Mouse (Mus musculus) cerebellum, adult 9-11 months (tissue): ENCODE measurements around the gene Maz.

Experiments
- DNase-seq: peaks from one replicate; pipeline ENCODE4 v3.0.0; 2022

Maz gene

GRCm38 (mm10) chr7:127004122-127004875 is 22.5 kb downstream of the Maz start:
- no peak for DNase-seq

GRCm38 (mm10) chr7:127003620-127004019 is 23.2 kb downstream of the Maz start:
- no peak for DNase-seq

DNA sequence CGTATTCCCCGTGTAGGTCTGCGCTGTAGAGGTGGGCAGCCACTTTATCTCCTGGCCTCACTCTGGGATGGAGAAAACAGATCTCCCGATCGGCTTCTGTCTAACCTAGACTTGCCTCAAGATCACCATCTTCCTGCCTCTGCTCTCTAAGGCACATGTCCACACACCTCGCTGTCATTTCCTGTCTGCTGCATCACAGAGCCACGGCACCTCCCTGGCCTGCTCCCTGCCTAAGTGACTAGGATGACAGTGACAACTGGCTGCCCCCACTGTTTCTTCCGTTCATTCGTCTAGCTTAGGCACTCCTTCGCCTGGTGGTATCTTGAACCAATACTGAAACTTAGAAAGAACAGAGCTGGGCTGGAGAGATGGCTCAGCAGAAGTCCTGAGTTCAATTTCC is 27.3 kb downstream of the Maz start:
- DNase-seq, result no peak

DNA sequence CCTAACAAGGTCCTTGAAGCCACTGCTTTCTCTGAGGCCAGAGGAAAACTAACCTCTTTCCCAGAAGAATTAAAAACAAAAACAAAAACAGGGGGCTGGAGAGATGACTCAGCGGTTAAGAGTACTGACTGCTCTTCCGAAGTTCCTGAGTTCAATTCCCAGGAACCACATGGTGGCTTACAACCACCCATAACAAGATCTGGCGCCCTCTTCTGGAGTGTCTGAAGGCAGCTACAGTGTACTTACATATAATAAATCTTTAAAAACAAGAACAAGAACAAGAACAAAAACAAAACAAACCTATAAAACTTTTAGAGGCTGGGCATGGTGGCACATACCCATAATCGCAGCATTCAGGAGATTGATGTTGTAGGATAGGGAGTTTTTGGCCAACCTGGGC is 30.4 kb downstream of the Maz start:
- no peak for DNase-seq

DNA sequence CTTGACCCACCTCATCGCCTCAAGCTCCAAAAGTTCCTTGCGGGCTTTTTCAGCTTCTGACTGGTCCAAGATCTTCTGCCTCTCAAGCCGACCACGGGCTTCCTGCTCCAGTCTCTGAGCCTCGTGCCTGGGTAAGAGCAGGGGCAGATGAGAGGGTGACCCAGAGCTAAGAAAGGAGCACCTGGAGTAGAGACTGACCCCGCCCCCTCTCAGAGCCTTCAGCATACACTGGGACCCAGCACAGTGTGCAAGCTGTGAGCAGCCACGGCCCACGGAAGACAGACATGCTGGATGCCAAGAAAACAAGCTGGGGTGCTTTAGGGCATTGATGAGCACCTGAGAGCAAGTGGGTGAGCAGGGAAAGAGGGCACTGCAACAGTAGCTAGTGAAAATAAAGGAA is 38.0 kb downstream of the Maz start:
- no peak for DNase-seq

- peak; percentile 88 for DNase-seq
These were observed 40.5 kb downstream of the Maz start for GRCm38 (mm10) chr7:126986319-126986718.

GRCm38 (mm10) chr7:126984667-126985444 is 42.0 kb downstream of the Maz start:
- DNase-seq, result peak; percentile 36

GRCm38 (mm10) chr7:126983113-126983512 is 43.7 kb downstream of the Maz start:
- peak; percentile 32 for DNase-seq

DNA sequence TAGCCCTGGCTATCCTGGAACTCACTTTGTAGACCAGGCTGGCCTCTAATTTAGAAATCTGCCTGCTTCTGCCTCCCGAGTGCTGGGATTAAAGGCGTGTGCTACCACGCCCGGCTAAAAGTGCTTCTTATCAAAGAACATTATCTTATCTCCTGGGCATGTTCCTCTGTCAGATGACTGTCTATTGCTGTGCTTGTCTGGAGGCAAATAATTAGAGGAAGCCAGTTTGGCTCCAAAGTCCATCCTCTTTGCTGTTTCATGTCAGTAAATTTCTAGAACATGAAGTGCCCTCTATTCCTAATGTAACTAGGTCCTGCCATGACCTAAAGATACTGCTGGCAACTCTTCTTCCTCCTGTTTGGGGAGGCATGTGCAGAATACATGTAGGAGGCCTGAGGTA is 44.8 kb downstream of the Maz start:
- no peak for DNase-seq

GRCm38 (mm10) chr7:126981601-126982000 is 45.2 kb downstream of the Maz start:
- peak; percentile 23 for DNase-seq

GRCm38 (mm10) chr7:126978841-126979240 is 48.0 kb downstream of the Maz start:
- DNase-seq, result peak; percentile 31

DNA sequence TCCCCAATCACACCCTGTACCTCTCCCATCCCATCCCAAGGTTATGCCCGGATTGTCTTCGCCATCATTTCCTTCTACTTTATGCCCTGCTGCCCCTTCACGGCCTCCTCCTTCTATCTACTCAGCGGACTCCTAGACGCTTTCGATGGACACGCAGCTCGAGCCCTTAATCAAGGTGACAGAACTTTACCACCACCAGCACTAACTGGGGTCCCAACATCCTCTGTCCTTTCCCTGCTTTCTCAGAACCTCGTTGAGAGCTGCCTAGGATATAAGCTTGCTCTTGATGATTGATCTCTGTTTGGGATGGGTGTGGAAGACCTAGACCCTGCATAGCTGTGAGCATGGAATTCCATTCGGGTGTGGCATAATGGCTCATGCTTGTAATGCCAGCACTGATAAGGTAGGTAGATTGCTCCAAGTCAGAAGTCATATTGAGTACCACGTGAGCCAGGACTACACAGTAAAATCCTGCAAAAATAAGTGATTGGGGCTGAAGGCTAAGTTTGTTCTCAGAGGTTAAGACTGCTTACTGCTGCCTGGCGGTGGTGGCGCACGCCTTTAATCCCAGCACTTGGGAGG is 49.9 kb downstream of the Maz start:
- DNase-seq, result no peak

- peak; percentile 96 for DNase-seq
These were observed 50.6 kb downstream of the Maz start, which contains the start of gene Cdiptos for GRCm38 (mm10) chr7:126975950-126976866. Gene Cdiptos (minus strand): TSS chr7:126976098.

DNA sequence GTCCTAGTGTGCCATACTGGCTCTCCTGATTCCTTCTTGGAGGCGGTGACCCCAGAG is 51.1 kb downstream of the Maz start, which contains the start of gene Cdipt:
TSS of gene Cdipt (plus strand) at position 22 of the 57 bp plus-strand sequence.
- DNase-seq, result no peak

GRCm38 (mm10) chr7:126975493-126975892 is 51.3 kb downstream of the Maz start:
- DNase-seq, result peak; percentile 69
